Mouse (Mus musculus) megakaryocyte-erythroid progenitor cell, adult 5-6 weeks (primary cell): Measurements from ENCODE around the gene Zpbp. TPM values are rescaled to one million over a fixed set of nuclear protein-coding genes. Genes with fewer than 3 reads are reported as not detected.

Experiments used
- ATAC-seq: replicated peaks from 2 replicates; pipeline ENCODE4 v1.8.0; 2016; ENCODE audit warnings: mild to moderate bottlenecking, inconsistent platforms; ENCODE audit not compliant: severe bottlenecking, poor library complexity, low FRiP score, low TSS enrichment
- total RNA-seq, 2 experiments: library from RNA; stranded (forward) in 1 of 2; stranded (reverse) in 1 of 2; fragments of 200-1000, 215-1000 nt in 1 of 2; fragments of >200 nt in 1 of 2; fragmentation: Nextera tagmentation in 1 of 2; gene quantifications; 2 replicates each; pipeline ENCODE4 v1.2.3; 2014 to 2017

The Zpbp gene
- total RNA-seq (2014; fragmentation: Nextera tagmentation) (1.1 and 1.7 TPM in 2 replicates), total RNA-seq (2017) (0.47 and 2.1 TPM in 2 replicates)

GRCm38 (mm10) chr11:11461635-11462560, at the start of gene Zpbp, which contains the start of gene Spata48:
Gene Zpbp, minus strand, starts transcription at chr11:11462408.
Gene Spata48, plus strand, starts transcription at chr11:11462094.
- peak; percentile 96 for ATAC-seq

- no peak for ATAC-seq
Observed at GRCm38 (mm10) chr11:11509413-11509812, 47.2 kb upstream of the Zpbp start.

- ATAC-seq, result no peak
Observed at GRCm38 (mm10) chr11:11506187-11506586, 44.0 kb upstream of the Zpbp start.

GRCm38 (mm10) chr11:11499944-11500343, 37.7 kb upstream of the Zpbp start:
- peak; percentile 84 for ATAC-seq

- no peak for ATAC-seq
Observed at GRCm38 (mm10) chr11:11495697-11496096, 33.5 kb upstream of the Zpbp start.

- ATAC-seq, result no peak
Observed at GRCm38 (mm10) chr11:11492044-11492443, 29.8 kb upstream of the Zpbp start.

- peak; percentile 89 for ATAC-seq
Observed at GRCm38 (mm10) chr11:11484378-11484777, 22.2 kb upstream of the Zpbp start.

GRCm38 (mm10) chr11:11468924-11469323, 6.7 kb upstream of the Zpbp start:
- ATAC-seq, result no peak

- ATAC-seq, result no peak
Observed at GRCm38 (mm10) chr11:11462561-11462890, 318 bp upstream of the Zpbp start.

- peak; percentile 96 for ATAC-seq
Observed at GRCm38 (mm10) chr11:11455037-11455436, 7.2 kb downstream of the Zpbp start.

GRCm38 (mm10) chr11:11417356-11417755, 44.9 kb downstream of the Zpbp start:
- no peak for ATAC-seq

- ATAC-seq, result no peak
Observed at GRCm38 (mm10) chr11:11414188-11414587, 48.0 kb downstream of the Zpbp start.

GRCm38 (mm10) chr11:11394686-11395085, 67.5 kb downstream of the Zpbp start:
- ATAC-seq, result 0 out of 2 replicates have a peak, but pooled peaks have one; percentile 44

- ATAC-seq, result no peak
Observed at GRCm38 (mm10) chr11:11393164-11393563, 69.0 kb downstream of the Zpbp start.

GRCm38 (mm10) chr11:11371305-11371704, 90.9 kb downstream of the Zpbp start:
- ATAC-seq, result no peak

GRCm38 (mm10) chr11:11283512-11283911, 178.7 kb downstream of the Zpbp start:
- ATAC-seq, result no peak

GRCm38 (mm10) chr11:11280128-11280527, 182.1 kb downstream of the Zpbp start:
- ATAC-seq, result peak; percentile 78

- no peak for ATAC-seq
Observed at GRCm38 (mm10) chr11:11257348-11257747, 204.9 kb downstream of the Zpbp start.

GRCm38 (mm10) chr11:11242694-11243377, 219.4 kb downstream of the Zpbp start:
- no peak for ATAC-seq

- peak; percentile 87; the same call in 1 of the 2 replicates for ATAC-seq
Observed at GRCm38 (mm10) chr11:11239346-11239745, 222.9 kb downstream of the Zpbp start.
